Mouse (Mus musculus): Measurements from ENCODE around the gene Mtus2. TPM values are rescaled to one million over a fixed set of nuclear protein-coding genes. Genes with fewer than 3 reads are reported as not detected.

The Mtus2 gene
- polyA plus RNA-seq, 1 experiment from 2014 or later, result 1.1 TPM

GRCm38 (mm10) chr5:148057433-148057832 lies 100.3 kb downstream of the Mtus2 start:
- Histone ChIP-seq H3K4me2 (no peak overlapping the region), H3K4me1 (no peaks in the 10 kb centered on the region), H3K27ac (no peak overlapping the region), H3K9ac (no peak overlapping the region), H3K4me3 (no peak overlapping the region), H3K27me3 (replicated peaks) (no peaks in the 10 kb centered on the region), H3K9me3 (replicated peaks) (peaks cover 33% of the 10 kb centered on the region), H3K36me3 (no peaks in the 10 kb centered on the region)
- ATAC-seq, result no peak
- WGBS (ENCODE audit: insufficient replicate concordance), result 54% methylated on average over 3 of the region's 3 CpGs

- Histone ChIP-seq H3K4me1 (no peaks in the 10 kb centered on the region), H3K9ac (no peak overlapping the region), H3K36me3 (no peaks in the 10 kb centered on the region), H3K4me3 (no peak overlapping the region), H3K9me3 (replicated peaks) (peaks cover 42% of the 10 kb centered on the region), H3K4me2 (no peak overlapping the region), H3K27me3 (replicated peaks) (no peaks in the 10 kb centered on the region), H3K27ac (no peak overlapping the region)
- ATAC-seq, result no peak
- WGBS (ENCODE audit: insufficient replicate concordance), result 54% methylated on average over 3 of the region's 3 CpGs
Observed at GRCm38 (mm10) chr5:148059339-148059738, 102.2 kb downstream of the Mtus2 start.

- WGBS (ENCODE audit: insufficient replicate concordance), result 71% methylated on average over 4 of the region's 4 CpGs
- Histone ChIP-seq H3K9me3 (replicated peaks) (peaks cover 45% of the 10 kb centered on the region), H3K9ac (no peak overlapping the region), H3K4me1 (no peaks in the 10 kb centered on the region), H3K27ac (no peak overlapping the region), H3K4me2 (no peak overlapping the region), H3K36me3 (no peaks in the 10 kb centered on the region), H3K27me3 (replicated peaks) (no peaks in the 10 kb centered on the region), H3K4me3 (no peak overlapping the region)
- ATAC-seq, result no peak
Observed at GRCm38 (mm10) chr5:148061869-148062268, 104.7 kb downstream of the Mtus2 start.

GRCm38 (mm10) chr5:148063745-148064144 lies 106.6 kb downstream of the Mtus2 start:
- no peaks in the 10 kb centered on the region for H3K36me3 ChIP-seq
- H3K27me3 ChIP-seq (replicated peaks), result no peaks in the 10 kb centered on the region
- no peak overlapping the region for H3K27ac ChIP-seq
- ATAC-seq, result no peak
- H3K9ac ChIP-seq, result no peak overlapping the region
- H3K9me3 ChIP-seq (replicated peaks), result peaks cover 50% of the 10 kb centered on the region
- H3K4me2 ChIP-seq, result no peak overlapping the region
- no peak overlapping the region for H3K4me3 ChIP-seq
- WGBS (ENCODE audit: insufficient replicate concordance), result 53% methylated on average over 3 of the region's 3 CpGs
- H3K4me1 ChIP-seq, result no peaks in the 10 kb centered on the region

- no peak for ATAC-seq
- Histone ChIP-seq H3K4me2 (no peak overlapping the region), H3K36me3 (no peaks in the 10 kb centered on the region), H3K27me3 (replicated peaks) (no peaks in the 10 kb centered on the region), H3K27ac (no peak overlapping the region), H3K4me1 (no peaks in the 10 kb centered on the region), H3K4me3 (no peak overlapping the region), H3K9me3 (replicated peaks) (peaks cover 35% of the 10 kb centered on the region), H3K9ac (no peak overlapping the region)
- 48% methylated on average over 5 of the region's 5 CpGs for WGBS (ENCODE audit: insufficient replicate concordance)
Observed at GRCm38 (mm10) chr5:148065251-148065650, 108.1 kb downstream of the Mtus2 start.

GRCm38 (mm10) chr5:148069909-148070308 lies 112.8 kb downstream of the Mtus2 start:
- no peak overlapping the region for H3K4me2 ChIP-seq
- H3K36me3 ChIP-seq, result no peaks in the 10 kb centered on the region
- WGBS (ENCODE audit: insufficient replicate concordance), result 20% methylated on average over 4 of the region's 4 CpGs
- H3K9me3 ChIP-seq (replicated peaks), result peaks cover 28% of the 10 kb centered on the region
- ATAC-seq, result no peak
- H3K4me1 ChIP-seq, result no peaks in the 10 kb centered on the region
- H3K4me3 ChIP-seq, result no peak overlapping the region
- H3K27ac ChIP-seq, result no peak overlapping the region
- H3K9ac ChIP-seq, result no peak overlapping the region
- no peaks in the 10 kb centered on the region for H3K27me3 ChIP-seq (replicated peaks)

GRCm38 (mm10) chr5:148071800-148072199 lies 114.7 kb downstream of the Mtus2 start:
- H3K27me3 ChIP-seq (replicated peaks), result no peaks in the 10 kb centered on the region
- no peak for ATAC-seq
- peaks cover 37% of the 10 kb centered on the region for H3K9me3 ChIP-seq (replicated peaks)
- no peak overlapping the region for H3K4me2 ChIP-seq
- H3K36me3 ChIP-seq, result no peaks in the 10 kb centered on the region
- 9% methylated on average over 9 of the region's 9 CpGs for WGBS (ENCODE audit: insufficient replicate concordance)
- no peak overlapping the region for H3K4me3 ChIP-seq
- H3K4me1 ChIP-seq, result no peaks in the 10 kb centered on the region
- no peak overlapping the region for H3K9ac ChIP-seq
- no peak overlapping the region for H3K27ac ChIP-seq

GRCm38 (mm10) chr5:148073461-148073860 lies 116.3 kb downstream of the Mtus2 start:
- H3K36me3 ChIP-seq, result no peaks in the 10 kb centered on the region
- no peaks in the 10 kb centered on the region for H3K27me3 ChIP-seq (replicated peaks)
- no peaks in the 10 kb centered on the region for H3K4me1 ChIP-seq
- ATAC-seq, result no peak
- 67% methylated on average over 5 of the region's 5 CpGs for WGBS (ENCODE audit: insufficient replicate concordance)
- H3K9ac ChIP-seq, result no peak overlapping the region
- no peak overlapping the region for H3K4me3 ChIP-seq
- no peak overlapping the region for H3K4me2 ChIP-seq
- H3K9me3 ChIP-seq (replicated peaks), result peaks cover 32% of the 10 kb centered on the region
- no peak overlapping the region for H3K27ac ChIP-seq

GRCm38 (mm10) chr5:148079732-148080131 lies 122.6 kb downstream of the Mtus2 start:
- Histone ChIP-seq H3K4me1 (no peaks in the 10 kb centered on the region), H3K4me2 (no peak overlapping the region), H3K27ac (no peak overlapping the region), H3K27me3 (replicated peaks) (no peaks in the 10 kb centered on the region), H3K4me3 (no peak overlapping the region), H3K9me3 (replicated peaks) (peaks cover 46% of the 10 kb centered on the region), H3K36me3 (no peaks in the 10 kb centered on the region), H3K9ac (no peak overlapping the region)
- WGBS (ENCODE audit: insufficient replicate concordance), result 62% methylated on average over 3 of the region's 3 CpGs
- no peak for ATAC-seq

GRCm38 (mm10) chr5:148083541-148083940 lies 126.4 kb downstream of the Mtus2 start:
- WGBS (ENCODE audit: insufficient replicate concordance), result 91% methylated on average over 1 of the region's 1 CpGs
- H3K4me2 ChIP-seq, result no peak overlapping the region
- H3K4me3 ChIP-seq, result no peak overlapping the region
- no peaks in the 10 kb centered on the region for H3K27me3 ChIP-seq (replicated peaks)
- no peaks in the 10 kb centered on the region for H3K36me3 ChIP-seq
- no peak overlapping the region for H3K27ac ChIP-seq
- H3K9me3 ChIP-seq (replicated peaks), result peaks cover 32% of the 10 kb centered on the region
- H3K9ac ChIP-seq, result no peak overlapping the region
- ATAC-seq, result no peak
- H3K4me1 ChIP-seq, result no peaks in the 10 kb centered on the region

- H3K9ac ChIP-seq, result no peak overlapping the region
- no peaks in the 10 kb centered on the region for H3K4me1 ChIP-seq
- ATAC-seq, result no peak
- H3K4me2 ChIP-seq, result no peak overlapping the region
- H3K4me3 ChIP-seq, result no peak overlapping the region
- WGBS (ENCODE audit: insufficient replicate concordance), result 66% methylated on average over 5 of the region's 5 CpGs
- no peaks in the 10 kb centered on the region for H3K36me3 ChIP-seq
- no peak overlapping the region for H3K27ac ChIP-seq
- no peaks in the 10 kb centered on the region for H3K27me3 ChIP-seq (replicated peaks)
- H3K9me3 ChIP-seq (replicated peaks), result peaks cover 32% of the 10 kb centered on the region
Observed at GRCm38 (mm10) chr5:148084766-148085165, 127.6 kb downstream of the Mtus2 start.

- Histone ChIP-seq H3K9me3 (replicated peaks) (peaks cover 30% of the 10 kb centered on the region), H3K27me3 (replicated peaks) (no peaks in the 10 kb centered on the region), H3K4me1 (no peaks in the 10 kb centered on the region), H3K4me3 (no peak overlapping the region), H3K27ac (no peak overlapping the region), H3K9ac (no peak overlapping the region), H3K36me3 (no peaks in the 10 kb centered on the region), H3K4me2 (no peak overlapping the region)
- no peak for ATAC-seq
- 53% methylated on average over 3 of the region's 3 CpGs for WGBS (ENCODE audit: insufficient replicate concordance)
Observed at GRCm38 (mm10) chr5:148087796-148088195, 130.7 kb downstream of the Mtus2 start.

- peaks cover 18% of the 10 kb centered on the region; the same call in 1 of the 2 replicates for H3K9me3 ChIP-seq (replicated peaks)
- no peak overlapping the region for H3K9ac ChIP-seq
- 57% methylated on average over 11 of the region's 11 CpGs for WGBS (ENCODE audit: insufficient replicate concordance)
- ATAC-seq, result no peak
- H3K4me1 ChIP-seq, result no peaks in the 10 kb centered on the region
- no peak overlapping the region for H3K4me2 ChIP-seq
- no peaks in the 10 kb centered on the region for H3K36me3 ChIP-seq
- H3K27me3 ChIP-seq (replicated peaks), result no peaks in the 10 kb centered on the region
- no peak overlapping the region for H3K4me3 ChIP-seq
- no peak overlapping the region for H3K27ac ChIP-seq
Observed at GRCm38 (mm10) chr5:148090191-148090821, 133.2 kb downstream of the Mtus2 start.
